Mouse (Mus musculus) megakaryocyte, adult 5-6 weeks (primary cell): ENCODE data around the gene Gtf2f1. TPM values are rescaled to one million over a fixed set of nuclear protein-coding genes. Genes with fewer than 3 reads are reported as not detected.

Experiments
- ATAC-seq: 2 replicates; pipeline ENCODE4 v1.8.0; 2016; ENCODE audit warnings: mild to moderate bottlenecking, inconsistent platforms; ENCODE audit not compliant: poor library complexity, severe bottlenecking
- total RNA-seq, 2 experiments: library from RNA; stranded (forward) in 1 of 2; stranded (reverse) in 1 of 2; fragments of 153-499, 151-499 nt in 1 of 2; fragments of 221-1000, 200-1000 nt in 1 of 2; gene quantifications; 2 replicates each; pipeline versions ENCODE4 v1.2.3 to v1.2.4; 2015 to 2017

Gtf2f1 gene
- total RNA-seq (2015) (41.1 and 45.2 TPM in 2 replicates), total RNA-seq (2017) (88.0 and 95.6 TPM in 2 replicates)

DNA sequence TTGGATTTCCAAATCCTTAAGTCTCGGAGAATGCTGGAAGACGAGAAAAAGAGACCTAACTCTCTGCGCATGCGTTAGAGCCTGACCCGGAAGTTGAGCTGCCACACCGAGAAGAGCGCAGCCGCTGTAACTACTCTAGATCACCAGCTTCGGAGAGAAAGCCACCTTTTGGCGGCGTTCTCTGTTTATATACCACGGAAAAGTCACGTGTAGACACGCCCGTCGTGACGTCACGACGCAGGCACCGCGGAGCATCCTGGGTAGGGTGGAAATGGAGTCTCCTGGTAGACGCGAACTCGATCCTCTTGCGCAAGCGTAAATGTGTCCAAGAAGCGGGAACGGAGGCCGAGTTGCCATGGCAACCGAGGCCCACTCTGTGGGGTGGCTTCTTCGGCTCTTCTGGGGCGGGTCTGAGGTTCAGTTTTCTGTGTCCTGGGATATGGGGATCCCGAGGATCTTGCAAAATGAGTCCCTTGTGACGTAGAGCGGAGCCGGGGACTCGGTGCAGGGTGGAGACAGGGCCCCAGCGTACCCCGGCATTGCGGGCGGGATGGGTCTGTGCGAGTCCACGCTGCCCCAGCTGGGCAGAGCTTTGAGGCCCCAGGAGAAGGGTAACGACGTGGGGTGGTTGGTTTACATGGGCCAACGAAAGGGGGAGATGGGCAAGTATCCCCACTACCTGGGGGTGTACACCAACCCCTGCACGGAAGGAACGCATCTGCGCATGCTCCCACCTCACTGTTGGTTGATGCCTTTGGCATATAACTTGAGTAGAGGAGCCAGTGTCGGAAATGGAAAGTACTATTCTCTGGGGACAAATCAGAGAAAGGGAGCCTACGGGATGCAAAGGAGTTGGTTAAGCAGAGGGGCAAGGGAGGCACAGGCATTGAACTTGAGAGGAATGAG, at the start of gene Gtf2f1, which contains the start of gene Gm17949:
Gene Gtf2f1 (minus strand): TSS at position 53 of the 906 bp plus-strand sequence.
Gene Gm17949 (plus strand): TSS at position 234 of the 906 bp plus-strand sequence.
- ATAC-seq: peak; percentile 86

DNA sequence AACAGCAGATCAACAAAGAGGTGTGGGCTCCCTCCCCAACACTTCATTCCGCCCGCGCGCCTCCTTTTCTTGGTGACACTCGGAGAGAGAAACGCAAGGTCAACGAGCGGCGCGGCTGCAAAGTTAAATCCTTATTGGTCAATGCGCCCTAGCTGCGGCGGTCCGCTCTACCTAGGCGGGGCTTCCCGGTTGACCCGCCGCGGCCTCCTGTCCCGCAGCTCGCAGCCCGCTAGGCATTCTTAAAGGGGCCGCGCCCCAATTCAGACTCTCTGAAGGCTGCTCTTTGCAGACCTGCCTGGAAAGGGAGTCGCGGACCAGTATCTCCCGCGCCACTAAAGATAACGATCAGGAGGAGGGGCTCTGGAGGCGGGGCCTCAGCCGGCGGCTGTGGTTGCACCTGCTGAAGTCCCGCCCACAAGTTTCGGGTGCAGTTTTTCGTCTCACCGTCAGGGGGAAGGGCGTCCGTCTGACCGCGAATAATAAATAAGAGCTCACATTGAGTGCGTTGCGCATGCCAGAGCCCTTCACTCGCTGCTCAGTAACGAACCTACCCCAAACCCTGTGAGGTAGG, 49.2 kb upstream of the Gtf2f1 start:
- peak; percentile 87 for ATAC-seq

DNA sequence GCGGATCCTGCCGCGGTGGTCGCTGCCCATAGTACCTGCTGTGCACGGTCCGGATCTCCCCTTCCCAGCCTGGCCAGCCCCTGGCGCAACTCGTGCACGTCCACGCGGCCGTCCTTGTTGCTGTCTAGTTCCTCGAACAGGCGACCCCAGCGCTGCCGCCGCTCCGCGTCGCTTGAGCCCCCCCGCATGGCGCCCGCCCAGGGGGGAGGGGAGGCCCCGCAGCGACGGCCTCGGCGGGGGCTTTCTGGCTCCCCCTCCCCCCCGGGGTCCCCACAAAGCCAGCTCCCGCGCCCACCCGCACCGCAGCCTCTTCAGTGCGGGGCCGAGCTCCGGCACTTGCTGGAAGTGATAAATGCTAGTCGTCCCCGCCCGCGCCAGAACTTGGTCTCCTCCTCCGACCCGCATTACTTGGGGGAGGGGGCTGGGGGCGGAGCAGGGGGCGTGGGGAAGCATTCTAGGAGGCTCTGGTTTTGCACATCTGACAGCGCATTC, 48.4 kb upstream of the Gtf2f1 start, which contains the start of gene Slc25a23:
Gene Slc25a23 (minus strand): TSS at position 378 of the 492 bp plus-strand sequence.
- ATAC-seq: no peak

DNA sequence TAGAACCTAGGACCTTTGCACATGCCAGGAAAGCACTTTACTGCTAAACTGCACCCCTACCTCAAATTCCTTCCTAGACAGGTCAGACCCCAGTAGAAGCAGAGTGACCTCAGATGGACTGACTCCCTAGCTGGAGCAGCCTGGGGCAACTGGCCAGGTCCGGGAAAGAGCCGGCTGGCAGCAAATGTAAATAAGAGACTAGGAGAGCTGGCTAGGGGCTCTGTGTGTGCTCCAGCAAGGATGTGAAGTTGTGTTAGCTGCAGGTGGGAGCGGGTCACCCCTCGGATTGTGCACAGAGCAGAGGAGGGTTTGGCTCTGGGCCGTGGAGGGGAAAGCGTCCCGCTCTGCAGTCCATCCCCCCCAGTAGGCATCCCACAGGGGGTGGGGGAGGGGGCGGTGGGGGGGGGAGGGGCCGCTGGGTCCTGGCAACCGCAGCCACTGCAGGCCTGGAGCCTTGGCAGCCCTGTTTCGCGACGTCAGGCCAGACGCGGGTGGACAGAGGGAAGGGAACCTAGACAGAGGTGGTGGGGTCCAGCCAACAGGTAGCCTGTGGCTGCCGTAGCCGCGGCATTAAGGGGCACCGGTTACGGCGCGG, 47.9 kb upstream of the Gtf2f1 start, which contains the start of gene Crb3:
Gene Crb3 (plus strand): TSS at position 215 of the 595 bp plus-strand sequence.
- no peak for ATAC-seq

DNA sequence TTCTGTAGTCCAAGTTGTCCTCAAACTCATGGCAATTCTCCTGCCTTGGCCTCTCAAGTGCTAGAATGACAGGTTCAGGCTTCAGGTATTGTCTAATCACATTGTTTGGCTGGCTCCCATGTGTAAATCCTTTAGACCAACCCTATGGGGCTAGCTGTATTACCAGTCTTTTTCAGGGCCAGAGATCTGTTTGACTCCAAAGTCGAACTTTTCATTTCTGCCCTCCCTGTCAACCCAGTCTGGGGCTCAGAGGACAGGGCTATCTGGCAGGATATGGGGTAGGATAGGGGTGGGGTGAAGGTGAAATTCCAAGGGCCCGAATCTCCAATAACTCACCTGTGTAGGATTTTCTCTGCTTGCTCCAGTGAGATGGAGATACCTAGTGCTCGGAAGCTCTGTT, 45.2 kb upstream of the Gtf2f1 start:
- ATAC-seq: no peak

DNA sequence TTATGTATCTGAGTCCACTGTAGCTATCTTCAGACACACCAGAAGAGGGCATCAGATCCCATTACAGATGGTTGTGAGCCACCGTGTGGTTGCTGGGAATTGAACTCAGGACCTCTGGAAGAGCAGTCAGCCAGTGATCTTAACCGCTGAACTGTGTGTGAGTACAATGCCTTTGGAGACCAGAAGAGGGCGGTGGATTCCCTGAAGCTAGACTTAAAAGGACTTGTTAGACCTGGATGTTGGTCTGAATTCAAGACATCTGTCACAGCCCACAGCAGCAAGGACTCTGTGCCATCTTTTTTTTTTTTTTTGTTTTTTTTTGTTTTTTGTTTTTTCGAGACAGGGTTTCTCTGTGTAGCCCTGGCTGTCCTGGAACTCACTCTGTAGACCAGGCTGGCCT, 40.6 kb upstream of the Gtf2f1 start:
- peak; percentile 68 for ATAC-seq

DNA sequence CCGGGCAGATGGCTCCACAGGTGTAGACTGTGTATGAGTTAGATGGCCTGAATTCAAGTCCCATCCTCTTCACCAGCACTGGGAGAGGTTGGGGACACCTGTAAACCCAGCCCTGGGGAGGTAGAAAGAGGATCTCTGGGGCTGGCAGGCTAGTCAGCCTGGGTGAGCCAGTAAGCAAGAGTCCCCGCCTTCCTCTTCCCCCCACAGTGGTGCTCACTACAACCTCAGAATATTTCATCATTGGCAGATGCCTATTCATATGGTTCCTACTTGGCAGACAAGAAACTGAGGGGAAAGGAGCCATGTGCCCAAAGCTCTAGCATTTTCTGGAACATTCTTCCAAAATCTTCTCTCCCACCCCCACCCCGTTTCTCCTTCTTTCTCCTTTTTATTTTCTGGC, 37.7 kb upstream of the Gtf2f1 start:
- ATAC-seq: peak; percentile 79

DNA sequence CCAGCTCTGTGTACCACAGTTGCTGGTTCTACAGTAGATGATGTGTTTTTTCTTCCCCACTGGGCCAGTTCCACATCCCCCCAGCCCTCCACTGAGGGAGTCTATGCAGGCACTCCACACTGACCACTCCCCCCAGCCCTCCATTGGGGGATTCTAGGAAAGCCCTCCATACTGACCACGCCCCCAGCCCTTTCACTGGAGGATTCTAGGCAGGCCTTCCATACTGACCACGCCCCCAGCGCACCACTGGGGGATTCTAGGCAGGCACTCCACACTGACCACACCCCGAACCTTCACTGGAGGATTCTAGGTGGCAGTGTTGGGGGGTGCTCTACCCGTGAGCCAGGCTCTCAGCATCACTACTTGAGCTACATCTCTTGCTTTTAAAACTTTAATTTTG, 36.3 kb upstream of the Gtf2f1 start:
- no peak for ATAC-seq

DNA sequence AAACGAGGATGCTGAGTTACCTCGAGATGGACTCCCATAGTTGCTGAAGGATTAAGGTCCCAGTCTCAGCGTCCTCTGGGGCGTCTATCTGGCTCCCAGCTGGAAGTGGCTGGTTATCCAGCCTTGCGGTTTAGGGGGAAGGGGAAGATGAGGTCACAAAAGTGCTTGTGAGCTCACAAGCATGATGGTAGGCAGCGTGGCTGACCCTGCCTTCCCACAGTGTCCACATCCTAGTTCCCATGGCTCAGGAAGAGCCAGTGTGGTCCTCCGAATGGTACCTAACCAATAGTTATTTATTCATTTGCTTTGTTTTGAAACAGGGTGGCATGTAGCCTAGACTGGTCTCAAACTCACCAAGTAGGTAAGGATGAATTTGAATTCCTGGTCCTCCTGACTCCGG, 30.5 kb upstream of the Gtf2f1 start, which contains the start of gene Slc25a41:
Gene Slc25a41 (minus strand): TSS at position 101 of the 400 bp plus-strand sequence.
- ATAC-seq: no peak

DNA sequence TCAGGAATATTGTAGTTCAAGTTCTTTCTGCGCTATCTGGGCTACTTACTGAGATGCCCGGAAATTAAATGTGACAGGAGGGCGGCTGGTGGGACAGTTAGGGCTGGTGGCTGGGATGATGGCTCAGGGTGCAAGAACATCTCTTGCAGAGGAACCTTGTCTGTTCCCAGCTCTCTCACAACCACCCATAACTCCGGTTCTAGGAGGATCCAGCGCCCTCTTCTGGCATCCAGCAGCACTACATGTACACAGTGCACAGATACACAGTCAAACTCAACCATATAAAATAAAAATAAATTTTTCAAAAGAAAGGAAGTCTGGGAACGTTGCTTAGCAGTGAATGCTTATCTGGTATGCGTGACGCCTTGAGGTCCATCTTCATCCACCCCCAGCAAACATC, 27.9 kb upstream of the Gtf2f1 start:
- peak; percentile 30; the same call in 1 of the 2 replicates for ATAC-seq

DNA sequence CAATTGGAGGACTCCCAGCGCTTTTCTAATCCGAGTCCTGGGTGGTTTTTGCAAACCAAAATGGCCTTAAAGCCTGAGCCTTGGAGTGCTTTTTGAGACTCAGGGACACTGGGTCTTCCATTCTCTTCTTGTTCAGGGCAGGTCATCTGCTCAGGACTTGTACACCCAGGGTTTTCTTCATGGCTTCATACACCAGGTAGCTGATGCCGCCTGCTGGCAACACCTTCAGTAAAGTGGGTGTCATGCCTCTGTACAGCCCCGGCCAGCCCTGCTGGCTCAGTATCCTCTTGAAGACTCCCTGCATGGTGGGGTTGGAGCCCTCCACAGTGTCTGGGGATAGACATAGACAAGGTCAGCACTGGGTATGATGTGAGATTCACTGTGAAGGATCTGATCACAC, 21.8 kb upstream of the Gtf2f1 start:
- no peak for ATAC-seq

DNA sequence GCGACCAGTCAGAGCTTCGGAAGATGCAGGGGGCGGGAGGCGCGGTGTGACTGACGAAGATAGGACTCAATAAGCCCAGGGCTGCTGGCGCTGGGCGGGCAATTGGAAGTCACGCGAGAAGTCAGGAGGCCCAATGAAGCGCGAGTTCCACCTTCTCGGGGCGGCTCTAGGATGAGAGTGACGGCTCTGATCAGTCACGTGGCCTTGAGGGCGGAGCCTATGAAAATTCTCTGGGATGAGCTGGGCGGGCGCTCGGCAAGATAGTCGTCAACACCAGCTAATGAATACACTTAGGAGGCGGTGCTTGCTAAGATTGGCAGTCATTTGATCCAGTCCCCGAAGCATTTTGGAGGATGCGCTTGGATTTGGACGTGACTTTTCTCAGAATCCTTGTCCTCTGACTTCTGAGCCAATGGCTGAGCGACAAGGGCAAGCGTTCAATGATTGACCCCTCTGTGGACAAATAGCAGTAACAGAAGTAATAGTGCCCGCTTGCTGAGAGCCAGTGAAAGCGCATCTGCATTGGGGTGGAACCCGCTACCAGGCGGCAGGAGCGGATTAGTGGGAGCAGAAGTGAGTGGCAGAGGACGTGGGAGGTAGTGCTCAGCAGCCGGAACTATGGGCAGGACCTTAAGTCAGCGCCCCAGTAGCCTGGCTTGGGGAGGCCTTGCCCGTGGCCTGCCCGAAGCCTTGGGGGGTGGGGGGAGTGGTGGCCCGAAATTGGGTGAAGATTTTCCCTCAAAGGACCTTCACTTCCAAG, 20.8 kb upstream of the Gtf2f1 start:
- ATAC-seq: peak; percentile 83

DNA sequence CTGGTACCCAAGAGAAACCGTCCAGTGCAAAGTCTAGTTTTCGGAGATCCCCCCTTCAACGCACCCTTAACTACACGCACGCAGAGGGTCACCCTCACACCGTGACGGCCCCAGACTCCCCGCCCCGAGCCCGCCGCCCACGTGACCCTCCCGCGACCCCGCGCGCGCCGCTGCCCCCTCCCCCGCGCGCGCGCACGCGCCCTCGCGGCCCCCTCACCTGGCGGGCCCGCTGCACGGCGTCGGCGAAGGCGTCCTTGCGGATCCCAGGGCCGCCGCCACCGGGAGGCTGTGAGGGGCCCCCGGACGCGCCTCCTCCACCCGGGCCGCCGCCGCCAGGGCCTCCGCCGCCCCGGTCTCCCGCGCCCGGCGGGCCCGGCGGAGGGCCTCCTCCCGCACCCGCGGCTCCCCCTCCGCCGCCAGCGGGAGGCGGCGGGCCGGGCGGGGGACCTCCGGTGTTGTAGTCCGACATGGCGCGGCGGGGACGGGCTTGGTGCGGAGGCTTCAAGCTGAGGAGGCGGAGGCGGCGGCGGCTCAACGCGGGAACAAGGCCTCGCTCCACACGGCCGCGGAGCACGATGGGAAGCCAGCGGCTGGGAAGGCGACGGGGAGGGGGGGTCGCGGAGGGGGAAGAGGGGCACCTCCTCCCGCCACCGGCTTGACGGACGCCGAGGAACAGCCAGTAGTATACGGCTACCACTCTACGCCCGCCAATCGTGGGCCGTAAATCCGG, 20.0 kb upstream of the Gtf2f1 start, which contains the start of gene Khsrp:
Gene Khsrp (minus strand): TSS at position 592 of the 730 bp plus-strand sequence.
- ATAC-seq: no peak

DNA sequence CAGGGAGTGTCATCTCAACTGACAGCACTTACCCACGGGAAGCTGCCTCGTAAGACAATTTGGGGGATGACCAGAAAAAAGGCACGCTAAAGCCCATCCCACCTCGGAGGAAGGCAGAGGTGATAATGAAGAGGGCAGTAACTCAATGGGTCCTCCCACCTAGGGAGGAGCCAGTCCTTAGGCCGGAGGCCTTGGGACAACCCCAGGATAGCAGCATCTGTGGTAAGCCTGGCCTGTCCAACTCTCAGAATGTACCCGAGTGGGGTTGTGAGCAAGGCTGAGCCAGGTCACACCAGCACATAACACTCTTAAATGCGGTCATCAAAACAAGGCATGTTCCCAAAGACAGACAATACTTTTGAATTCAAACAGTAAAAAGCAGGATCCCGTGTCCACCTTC, 18.6 kb upstream of the Gtf2f1 start:
- no peak for ATAC-seq

DNA sequence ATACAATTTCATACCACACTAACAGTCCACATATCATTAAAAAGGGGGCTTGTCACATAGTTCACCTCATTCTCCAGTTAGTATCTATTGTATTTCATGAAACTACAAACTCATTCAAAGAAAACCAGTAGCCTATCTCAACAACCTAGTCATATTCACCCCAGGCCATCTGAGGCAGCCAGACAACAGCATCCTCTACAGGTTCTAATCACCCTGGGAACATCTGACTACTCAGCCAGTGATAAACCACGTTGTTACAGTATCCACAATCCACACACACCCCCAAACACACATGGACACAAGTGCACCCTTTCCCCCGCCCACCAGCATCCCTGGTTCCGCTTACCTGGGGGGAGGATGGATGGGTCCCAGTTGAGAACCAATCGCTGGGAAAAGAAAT, 16.4 kb upstream of the Gtf2f1 start:
- no peak for ATAC-seq

DNA sequence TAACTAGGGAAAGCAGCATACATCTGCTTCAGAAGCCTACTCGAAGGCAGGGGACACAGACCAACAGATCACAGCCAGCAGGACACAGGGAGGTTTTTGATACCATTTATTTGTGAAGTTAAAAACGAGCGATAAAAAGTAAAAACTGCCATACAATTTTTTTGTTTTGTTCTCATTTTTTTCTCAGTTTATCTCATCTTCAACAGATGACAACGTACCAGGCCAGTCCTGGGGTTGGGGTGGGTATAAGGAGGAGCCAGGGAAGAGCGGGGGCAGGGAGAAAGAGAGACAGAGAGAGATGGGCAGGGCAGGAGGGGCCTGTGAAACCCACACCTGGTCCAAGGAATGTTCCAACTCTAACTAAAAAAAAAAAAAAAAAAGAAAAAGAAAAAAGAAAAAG, 9.9 kb upstream of the Gtf2f1 start:
- no peak for ATAC-seq

DNA sequence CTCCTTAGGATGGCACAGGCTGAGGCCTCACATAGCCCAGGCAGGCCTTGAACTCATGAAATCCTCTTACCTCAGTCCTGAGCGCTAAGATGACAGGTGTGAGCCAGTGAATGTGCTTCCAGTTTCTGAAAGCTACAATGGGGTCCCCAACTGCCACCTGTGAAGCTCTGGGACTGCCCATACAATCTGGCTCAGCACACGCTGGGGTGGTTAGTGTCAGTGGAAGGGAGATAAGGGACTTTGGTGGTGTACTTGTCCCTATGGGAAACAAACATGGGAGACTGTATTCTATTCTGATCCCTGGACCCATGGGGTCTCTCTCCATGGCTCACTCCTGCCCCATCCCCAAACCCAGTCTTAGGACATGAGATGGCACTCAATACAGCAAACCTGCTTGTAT, 8.6 kb upstream of the Gtf2f1 start:
- no peak for ATAC-seq

DNA sequence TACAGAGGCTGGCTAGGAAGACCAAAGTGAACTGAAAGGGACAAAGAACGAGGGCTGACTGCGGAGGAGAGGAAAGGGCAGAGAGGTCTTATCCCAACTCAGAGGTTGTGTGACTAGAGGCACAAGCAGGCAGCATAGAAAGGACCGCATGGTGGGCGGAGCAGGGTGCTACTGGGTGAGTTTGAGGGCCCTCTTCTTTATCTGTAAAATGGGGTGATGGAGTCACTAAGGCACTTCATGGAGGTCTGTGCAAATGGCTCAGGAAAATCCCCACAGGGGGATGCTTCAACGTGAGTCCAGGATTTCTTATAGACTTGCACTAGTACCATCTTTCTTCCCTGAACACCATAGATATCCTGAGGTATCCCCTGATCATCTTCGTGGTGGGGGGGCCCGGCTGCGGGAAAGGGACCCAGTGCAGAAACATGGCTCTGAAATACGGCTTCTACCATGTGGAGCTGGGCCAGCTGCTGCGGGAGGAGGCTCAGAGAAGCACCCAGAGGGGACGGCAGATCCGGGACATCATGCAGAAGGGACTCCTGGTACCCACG, 1.2 kb upstream of the Gtf2f1 start:
- ATAC-seq: no peak

DNA sequence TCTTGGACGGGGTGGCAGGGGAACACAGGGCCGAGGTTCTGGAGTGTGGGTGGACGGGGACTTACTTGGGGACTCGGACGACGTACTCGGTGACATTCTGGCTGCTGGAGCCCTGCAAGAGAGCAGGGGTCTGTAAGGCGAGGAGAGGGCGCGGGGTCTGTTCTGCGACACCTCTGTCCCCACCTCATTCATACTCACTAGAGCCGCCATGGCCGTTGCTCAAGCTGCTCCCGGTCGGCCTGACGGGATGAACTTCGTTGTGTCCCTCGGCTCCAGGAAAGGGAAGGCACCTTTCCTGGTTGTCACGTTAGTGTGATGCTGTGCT, 215 bp downstream of the Gtf2f1 start:
- ATAC-seq: peak; percentile 61
